Comparison of ENCODE assay signal across 9 mouse cellular contexts in the genomic region with DNA sequence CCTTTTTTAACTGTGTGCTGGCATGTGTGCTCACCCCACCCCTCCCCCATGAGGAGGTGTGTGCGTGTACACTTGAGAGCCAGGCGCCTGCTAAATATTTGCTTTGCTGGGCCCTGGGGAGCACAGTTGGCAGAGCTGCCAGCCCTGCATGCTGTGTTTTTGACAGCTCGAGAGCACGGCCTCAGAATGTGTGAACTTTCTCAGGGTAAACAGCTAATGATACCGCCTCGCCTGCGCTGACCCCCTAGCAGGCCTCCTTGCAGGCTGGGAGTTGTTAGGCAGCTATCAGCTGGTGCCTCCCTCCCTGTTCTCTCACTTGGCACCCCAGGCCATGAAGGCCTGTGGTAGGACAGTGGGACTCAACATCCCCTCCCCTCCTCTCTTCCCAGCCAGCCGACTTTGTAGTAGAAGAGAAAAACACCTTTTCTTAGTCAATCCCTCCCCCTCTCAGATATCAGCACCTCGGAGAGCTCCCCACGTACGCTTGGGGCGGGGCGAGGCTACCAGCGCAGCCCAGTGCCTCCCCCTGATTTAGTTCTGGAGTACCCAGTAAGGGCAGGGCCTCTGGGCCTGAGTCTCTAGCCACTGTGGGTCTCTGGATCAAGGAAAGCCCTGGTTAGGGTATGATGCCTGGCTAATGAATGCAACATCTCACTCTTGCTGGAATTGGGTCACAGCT.
DNase-seq lines count a peak whose midpoint lies in the region; ATAC-seq and TF ChIP-seq lines count a peak whose summit lies in the region.
"Had no signal": no experiment of that assay in that cellular context is flagged by ENCODE, and none has a peak within 500 bp of the region (broad histone marks: within the 10 kb centered on the region; RNA-seq: fewer than 3 reads in every experiment).

No protein-coding gene starts in this region.

- peak; percentile 67; the same call in 1 of the 2 replicates for ATAC-seq in embryonic facial prominence, embryonic 12.5 days (ENCODE audit: insufficient number of reproducible peaks, insufficient read depth, low FRiP score, low TSS enrichment)
- no peak for ATAC-seq in erythroblast, adult 5-6 weeks (replicated peaks; ENCODE audit: low FRiP score, poor library complexity, severe bottlenecking)
- no peak for ATAC-seq in megakaryocyte, adult 5-6 weeks (ENCODE audit: poor library complexity, severe bottlenecking)

- TF ChIP-seq CTCF in cerebellum, adult 2 months (IDR thresholded peaks at IDR 0.05; ENCODE audit: borderline replicate concordance, insufficient read depth, low read depth, low read length), result no peak

- H3K9me3 ChIP-seq in embryonic facial prominence, embryonic 12.5 days, result no peaks in the 10 kb centered on the region
- H3K9me3 ChIP-seq in limb, embryonic 10.5 days (replicated peaks), result no peaks in the 10 kb centered on the region
- H3K9me3 ChIP-seq: liver, embryonic 13.5 days had no signal

- H3K4me1 ChIP-seq in embryonic facial prominence, embryonic 12.5 days, result peaks cover 27% of the 10 kb centered on the region
- peaks cover 63% of the 10 kb centered on the region for H3K4me1 ChIP-seq in limb, embryonic 10.5 days
- H3K4me1 ChIP-seq in cerebellum, adult 2 months (ENCODE audit: control insufficient read depth, insufficient read depth, low read length), result no peaks in the 10 kb centered on the region
- H3K4me1 ChIP-seq: liver, embryonic 13.5 days had no signal

- no peak overlapping the region for H3K9ac ChIP-seq in embryonic facial prominence, embryonic 12.5 days
- H3K9ac ChIP-seq: liver, embryonic 13.5 days had no signal

- TF ChIP-seq POLR2A in cerebellum, adult 2 months (IDR thresholded peaks at IDR 0.05; ENCODE audit: borderline replicate concordance, insufficient read depth, low read length), result no peak

- 12% methylated on average over 14 of the region's 14 CpGs for whole genome bisulfite sequencing in embryonic facial prominence, embryonic 12.5 days
- 4% methylated on average over 14 of the region's 14 CpGs for WGBS in limb, embryonic 10.5 days
- WGBS in cerebellum, adult 2 months, result 31% methylated on average over 14 of the region's 14 CpGs

- H3K27me3 ChIP-seq in embryonic facial prominence, embryonic 12.5 days, result peaks cover 34% of the 10 kb centered on the region
- H3K27me3 ChIP-seq in limb, embryonic 10.5 days (ENCODE audit: low read depth, poor library complexity, severe bottlenecking), result peaks cover 90% of the 10 kb centered on the region
- H3K27me3 ChIP-seq in cerebellum, adult 2 months (ENCODE audit: control insufficient read depth, insufficient read depth, low read length), result no peaks in the 10 kb centered on the region; the same call in 1 of the 2 replicates

- H3K36me3 ChIP-seq in embryonic facial prominence, embryonic 12.5 days, result no peaks in the 10 kb centered on the region
- no peaks in the 10 kb centered on the region for H3K36me3 ChIP-seq in limb, embryonic 10.5 days
- H3K36me3 ChIP-seq: liver, embryonic 13.5 days had no signal

- H3K4me2 ChIP-seq in embryonic facial prominence, embryonic 12.5 days (replicated peaks), result no peak overlapping the region
- H3K4me2 ChIP-seq: liver, embryonic 13.5 days had no signal

- DNase-seq in thymus, postnatal 0 days (ENCODE audit: low spot score), result peak; percentile 5
- no peak for DNase-seq in thymus, postnatal 36 days
- DNase-seq in limb, embryonic 10.5 days (ENCODE audit: low spot score), result peak; percentile 89
- peak; percentile 8 for DNase-seq in ovary, adult 18-20 months (ENCODE audit: low spot score)
- DNase-seq in cerebellum, adult 2 months, result no peak
- DNase-seq: liver, embryonic 13.5 days had no signal

- H3K27ac ChIP-seq in embryonic facial prominence, embryonic 12.5 days, result peak overlapping the region; percentile 25; the same call in 1 of the 2 replicates
- no peak overlapping the region for H3K27ac ChIP-seq in limb, embryonic 10.5 days
- H3K27ac ChIP-seq in cerebellum, adult 2 months (ENCODE audit: insufficient read depth, low read length), result no peak overlapping the region
- H3K27ac ChIP-seq: liver, embryonic 13.5 days had no signal

- H3K4me3 ChIP-seq in embryonic facial prominence, embryonic 12.5 days, result no peak overlapping the region
- H3K4me3 ChIP-seq in limb, embryonic 10.5 days, result no peak overlapping the region
- H3K4me3 ChIP-seq in cerebellum, adult 2 months (replicated peaks; ENCODE audit: insufficient read depth, low read depth, low read length), result no peak overlapping the region
- H3K4me3 ChIP-seq: liver, embryonic 13.5 days had no signal

Comparison
In these comparisons a context has a peak if more than half of its experiments do, and no peak if none do; other contexts are left out.
1. DNase-seq: peak in thymus, postnatal 0 days (single experiment), limb, embryonic 10.5 days (single experiment) and ovary, adult 18-20 months (single experiment); none in thymus, postnatal 36 days (0 of 2) and cerebellum, adult 2 months (0 of 2).